Mouse (Mus musculus): ENCODE results near the gene Tmem145. TPM values are rescaled to one million over a fixed set of nuclear protein-coding genes. Genes with fewer than 3 reads are reported as not detected.
"Not testable (repeated sequence)": the region's sequence is repeated elsewhere in the genome, so short reads cannot be mapped to it uniquely, and the experiment has no call there.

Gene Tmem145
- total RNA-seq (2014; fragmentation: Nextera tagmentation), result not detected in 2 replicates
- not detected in 2 replicates for total RNA-seq (2017)
- not detected in 2 replicates for polyA plus RNA-seq (2012)

GRCm38 (mm10) chr7:25305956-25306613, at the start of gene Tmem145:
TSS of gene Tmem145 (plus strand) at chr7:25306106.
- Histone ChIP-seq H3K9me3 (replicated peaks) (no peaks in the 10 kb centered on the region), H3K4me1 (ENCODE audit: insufficient read depth, low read depth, low read length) (peaks cover 11% of the 10 kb centered on the region), H3K27me3 (ENCODE audit: insufficient read depth, low read length) (peaks cover 62% of the 10 kb centered on the region), H3K4me3 (ENCODE audit: low read depth, low read length) (no peak within 1 kb of the TSS; the same call in 1 of the 2 replicates), H3K36me3 (replicated peaks) (no peaks in the 10 kb centered on the region)
- no peak for TF ChIP-seq GATA2 (IDR thresholded peaks at IDR 0.05; ENCODE audit: borderline replicate concordance, low read depth, low read length)
- no peak for TF ChIP-seq GATA1 (IDR thresholded peaks at IDR 0.05; ENCODE audit: borderline replicate concordance, low read length)
- TF ChIP-seq TAL1 (conservative IDR thresholded peaks at IDR 0.05; ENCODE audit: low read depth, low read length), result no peak
- TF ChIP-seq CTCF (IDR thresholded peaks at IDR 0.05; ENCODE audit: low read depth, low read length), result no peak
- no peak for TF ChIP-seq POLR2AphosphoS5 (IDR thresholded peaks at IDR 0.05; ENCODE audit: insufficient replicate concordance, low read depth, low read length)
- DNase-seq (ENCODE audit: low spot score) (peak; percentile 71), ATAC-seq (ENCODE audit: extremely low read depth, insufficient number of reproducible peaks, low FRiP score, poor library complexity, severe bottlenecking) (no peak)

- Histone ChIP-seq H3K4me3 (ENCODE audit: low read depth, low read length) (no peak overlapping the region), H3K4me1 (ENCODE audit: insufficient read depth, low read depth, low read length) (peaks cover 14% of the 10 kb centered on the region), H3K36me3 (replicated peaks) (no peaks in the 10 kb centered on the region), H3K9me3 (replicated peaks) (no peaks in the 10 kb centered on the region), H3K27me3 (ENCODE audit: insufficient read depth, low read length) (peaks cover 6% of the 10 kb centered on the region)
- DNase-seq (ENCODE audit: low spot score), result no peak
- ATAC-seq (ENCODE audit: extremely low read depth, insufficient number of reproducible peaks, low FRiP score, poor library complexity, severe bottlenecking), result no peak
- TF ChIP-seq GATA2 (IDR thresholded peaks at IDR 0.05; ENCODE audit: borderline replicate concordance, low read depth, low read length) (no peak), CTCF (IDR thresholded peaks at IDR 0.05; ENCODE audit: low read depth, low read length) (no peak), GATA1 (IDR thresholded peaks at IDR 0.05; ENCODE audit: borderline replicate concordance, low read length) (no peak), TAL1 (conservative IDR thresholded peaks at IDR 0.05; ENCODE audit: low read depth, low read length) (no peak), POLR2AphosphoS5 (IDR thresholded peaks at IDR 0.05; ENCODE audit: insufficient replicate concordance, low read depth, low read length) (no peak)
These were observed 44.0 kb upstream of the Tmem145 start for GRCm38 (mm10) chr7:25261896-25262295.

GRCm38 (mm10) chr7:25263968-25264870, 41.7 kb upstream of the Tmem145 start:
- ATAC-seq (ENCODE audit: extremely low read depth, insufficient number of reproducible peaks, low FRiP score, poor library complexity, severe bottlenecking), result no peak
- Histone ChIP-seq H3K27me3 (ENCODE audit: insufficient read depth, low read length) (no peaks in the 10 kb centered on the region), H3K4me1 (ENCODE audit: insufficient read depth, low read depth, low read length) (peaks cover 26% of the 10 kb centered on the region), H3K36me3 (replicated peaks) (no peaks in the 10 kb centered on the region), H3K9me3 (replicated peaks) (no peaks in the 10 kb centered on the region), H3K4me3 (ENCODE audit: low read depth, low read length) (no peak overlapping the region)
- TF ChIP-seq POLR2AphosphoS5 (IDR thresholded peaks at IDR 0.05; ENCODE audit: insufficient replicate concordance, low read depth, low read length) (no peak), GATA1 (IDR thresholded peaks at IDR 0.05; ENCODE audit: borderline replicate concordance, low read length) (no peak)
- DNase-seq (ENCODE audit: low spot score), result no peak

- not testable (repeated sequence) for H3K27me3 ChIP-seq (ENCODE audit: insufficient read depth, low read length); H3K9me3 ChIP-seq (replicated peaks); ATAC-seq (ENCODE audit: extremely low read depth, insufficient number of reproducible peaks, low FRiP score, poor library complexity, severe bottlenecking); DNase-seq (ENCODE audit: low spot score); H3K4me3 ChIP-seq (ENCODE audit: low read depth, low read length)
- H3K36me3 ChIP-seq (replicated peaks), result peaks cover 12% of the 10 kb centered on the region
- H3K4me1 ChIP-seq (ENCODE audit: insufficient read depth, low read depth, low read length), result peaks cover 41% of the 10 kb centered on the region
These were observed 40.2 kb upstream of the Tmem145 start for GRCm38 (mm10) chr7:25265743-25266142.

- TF ChIP-seq GATA2 (IDR thresholded peaks at IDR 0.05; ENCODE audit: borderline replicate concordance, low read depth, low read length), result no peak
- TF ChIP-seq TAL1 (conservative IDR thresholded peaks at IDR 0.05; ENCODE audit: low read depth, low read length), result no peak
- no peak for TF ChIP-seq GATA1 (IDR thresholded peaks at IDR 0.05; ENCODE audit: borderline replicate concordance, low read length)
- TF ChIP-seq POLR2AphosphoS5 (IDR thresholded peaks at IDR 0.05; ENCODE audit: insufficient replicate concordance, low read depth, low read length), result no peak
- TF ChIP-seq CTCF (IDR thresholded peaks at IDR 0.05; ENCODE audit: low read depth, low read length), result no peak
- peaks cover 18% of the 10 kb centered on the region for H3K36me3 ChIP-seq (replicated peaks)
- H3K9me3 ChIP-seq (replicated peaks), result no peaks in the 10 kb centered on the region
- H3K4me3 ChIP-seq (ENCODE audit: low read depth, low read length), result peak overlapping the region; percentile 85; the same call in 1 of the 2 replicates
- DNase-seq (ENCODE audit: low spot score), result no peak
- H3K27me3 ChIP-seq (ENCODE audit: insufficient read depth, low read length), result no peaks in the 10 kb centered on the region
- no peak for ATAC-seq (ENCODE audit: extremely low read depth, insufficient number of reproducible peaks, low FRiP score, poor library complexity, severe bottlenecking)
- H3K4me1 ChIP-seq (ENCODE audit: insufficient read depth, low read depth, low read length), result peaks cover 47% of the 10 kb centered on the region
These were observed 39.5 kb upstream of the Tmem145 start for GRCm38 (mm10) chr7:25266180-25266962.

GRCm38 (mm10) chr7:25267301-25267750, 38.6 kb upstream of the Tmem145 start, which contains the start of gene Cic:
TSS of gene Cic (plus strand) at chr7:25267704.
- peaks cover 57% of the 10 kb centered on the region for H3K4me1 ChIP-seq (ENCODE audit: insufficient read depth, low read depth, low read length)
- ATAC-seq (ENCODE audit: extremely low read depth, insufficient number of reproducible peaks, low FRiP score, poor library complexity, severe bottlenecking), result peak; percentile 73

More at GRCm38 (mm10) chr7:25267301-25267750, 38.6 kb upstream of the Tmem145 start, which contains the start of gene Cic:
- DNase-seq (ENCODE audit: low spot score), result peak; percentile 94
- peaks cover 28% of the 10 kb centered on the region for H3K36me3 ChIP-seq (replicated peaks)
- no peaks in the 10 kb centered on the region for H3K27me3 ChIP-seq (ENCODE audit: insufficient read depth, low read length)
- peak within 1 kb of the TSS; percentile 85 for H3K4me3 ChIP-seq (ENCODE audit: low read depth, low read length)
- TF ChIP-seq TAL1 (conservative IDR thresholded peaks at IDR 0.05; ENCODE audit: low read depth, low read length), result no peak
- H3K9me3 ChIP-seq (replicated peaks), result no peaks in the 10 kb centered on the region

Measured in G1E (cell line).